Mouse (Mus musculus) hindbrain, embryonic 13.5 days (tissue): ENCODE measurements at regions not wholly inside any gene's neighbourhood (a gene's known extent, or its start where the extent isn't known, plus 50 kb on each side); places are given as distances from the start of the nearest gene placed in this dataset.
A peak's percentile ranks its signal among the peaks of the same experiment; 100 is the strongest.
"Not testable (repeated sequence)": the region's sequence is repeated elsewhere in the genome, so short reads cannot be mapped to it uniquely, and the experiment has no call there.

Source experiments
- ATAC-seq: fragments of 200-750 bp; cut with Nextera tagmentation; 2 replicates; pipeline ENCODE4 v1.8.0; 2017; ENCODE audit warnings: moderate TSS enrichment; ENCODE audit not compliant: low FRiP score
- H3K27ac ChIP-seq: fragments of 300-500 bp; sonication (generic); 2 replicates; pipeline ENCODE4 v1.5.1; 2015; ENCODE audit warnings: inconsistent platforms, mild to moderate bottlenecking, moderate library complexity
- H3K27me3 ChIP-seq: fragments of 300-500 bp; sonication (generic); 2 replicates; pipeline ENCODE4 v1.6.1; 2015; ENCODE audit warnings: mild to moderate bottlenecking, inconsistent platforms
- H3K36me3 ChIP-seq: fragments of 300-500 bp; sonication (generic); 2 replicates; pipeline ENCODE4 v1.6.1; 2015; ENCODE audit warnings: mild to moderate bottlenecking, inconsistent platforms
- H3K4me1 ChIP-seq: fragments of 300-500 bp; sonication (generic); replicated peaks from 2 replicates; pipeline ENCODE4 v1.6.1; 2015; ENCODE audit warnings: inconsistent platforms
- H3K4me2 ChIP-seq: fragments of 300-500 bp; sonication (generic); 2 replicates; pipeline ENCODE4 v1.6.1; 2015; ENCODE audit warnings: inconsistent platforms, mild to moderate bottlenecking, moderate library complexity
- H3K4me3 ChIP-seq: fragments of 300-500 bp; sonication (generic); 2 replicates; pipeline ENCODE4 v1.5.1; 2015; ENCODE audit warnings: mild to moderate bottlenecking, inconsistent platforms
- H3K9ac ChIP-seq: fragments of 300-500 bp; sonication (generic); 2 replicates; pipeline ENCODE4 v1.6.1; 2015; ENCODE audit warnings: mild to moderate bottlenecking, inconsistent platforms
- H3K9me3 ChIP-seq: fragments of 300-500 bp; sonication (generic); 2 replicates; pipeline ENCODE4 v1.6.1; 2016; ENCODE audit warnings: inconsistent platforms
- WGBS: fragments of 180-500 bp; shearing (Covaris S2); methylation state at CpG from one replicate; pipeline ENCODE4 v1.1.7; 2015; 5-methylcytosine and 5-hydroxymethylcytosine counted together

DNA sequence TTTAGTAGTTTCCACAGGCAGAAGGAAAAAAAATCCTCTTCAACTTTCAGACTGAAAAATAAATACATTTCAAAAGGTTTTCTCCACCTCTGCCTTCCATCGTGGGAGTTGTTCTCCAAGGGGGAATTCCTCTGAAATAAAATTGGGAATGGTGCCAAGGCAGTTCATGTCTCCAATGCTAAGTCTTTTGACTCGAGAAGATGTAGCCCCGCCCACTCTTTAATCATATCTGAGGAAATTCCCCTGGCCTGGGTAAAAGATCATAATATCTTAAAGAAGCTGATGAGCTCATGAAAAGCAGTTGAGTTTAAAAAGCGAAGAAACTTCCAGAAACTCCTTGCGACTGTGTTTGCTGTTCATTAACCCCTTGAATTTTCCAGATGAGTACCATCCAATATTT lies 185.3 kb upstream of the Gm37988 start:
- Histone ChIP-seq H3K27ac (no peak overlapping the region), H3K4me2 (no peak overlapping the region), H3K4me1 (no peaks in the 10 kb centered on the region), H3K36me3 (no peaks in the 10 kb centered on the region), H3K9ac (no peak overlapping the region), H3K4me3 (no peak overlapping the region), H3K27me3 (no peaks in the 10 kb centered on the region), H3K9me3 (no peaks in the 10 kb centered on the region)
- WGBS, result 76% methylated on average over 5 of the region's 5 CpGs
- no peak for ATAC-seq

DNA sequence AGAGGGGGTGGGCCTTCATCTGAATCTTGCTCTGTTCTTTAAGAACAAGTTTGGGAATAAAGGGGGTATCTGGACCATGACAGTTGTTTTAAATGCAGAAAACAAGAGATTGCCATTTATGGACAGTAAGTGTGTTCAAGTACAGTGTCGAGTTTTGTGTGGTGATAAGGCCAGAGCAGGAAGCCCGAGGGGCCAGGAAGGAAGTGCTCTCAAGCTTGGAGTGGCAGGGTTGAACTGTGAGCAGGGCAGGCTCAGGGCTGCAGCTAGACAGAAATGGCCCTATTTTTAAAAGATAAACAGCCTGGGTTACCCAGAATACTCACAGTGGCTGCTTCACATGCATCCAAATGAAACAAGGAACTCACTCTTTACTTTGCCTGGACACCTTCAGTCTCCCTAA lies 184.4 kb upstream of the Gm37988 start:
- H3K9me3 ChIP-seq, result no peaks in the 10 kb centered on the region
- H3K36me3 ChIP-seq, result no peaks in the 10 kb centered on the region
- WGBS, result 79% methylated on average over 2 of the region's 2 CpGs
- no peaks in the 10 kb centered on the region for H3K4me1 ChIP-seq
- H3K9ac ChIP-seq, result no peak overlapping the region
- no peak overlapping the region for H3K4me2 ChIP-seq
- no peaks in the 10 kb centered on the region for H3K27me3 ChIP-seq
- H3K27ac ChIP-seq, result no peak overlapping the region
- no peak for ATAC-seq
- H3K4me3 ChIP-seq, result no peak overlapping the region

DNA sequence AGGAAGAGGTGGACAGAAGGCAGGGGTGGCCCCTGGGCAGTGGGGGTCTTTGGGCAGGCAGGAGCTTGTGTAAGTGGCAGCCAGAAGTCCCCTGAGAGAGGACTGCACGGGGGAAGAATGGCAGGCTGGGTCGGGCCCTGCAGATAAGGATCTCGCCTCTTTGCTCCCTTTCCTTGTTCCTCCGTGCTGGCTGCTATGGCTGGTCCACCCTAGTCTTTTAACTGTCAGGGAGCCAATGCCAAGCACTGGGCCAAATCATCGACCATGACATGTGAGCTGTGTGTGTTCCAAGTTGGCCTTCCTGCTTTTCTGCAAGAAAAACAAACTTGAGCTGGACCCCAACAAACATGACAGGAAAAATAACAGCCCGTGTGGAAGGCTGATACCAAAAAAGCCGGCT lies 153.8 kb upstream of the Gm37988 start:
- ATAC-seq, result no peak
- H3K4me1 ChIP-seq, result no peaks in the 10 kb centered on the region
- H3K9me3 ChIP-seq, result no peaks in the 10 kb centered on the region
- no peak overlapping the region for H3K4me3 ChIP-seq
- no peak overlapping the region for H3K4me2 ChIP-seq
- no peaks in the 10 kb centered on the region for H3K27me3 ChIP-seq
- no peak overlapping the region for H3K27ac ChIP-seq
- 51% methylated on average over 7 of the region's 7 CpGs for WGBS
- H3K36me3 ChIP-seq, result no peaks in the 10 kb centered on the region
- no peak overlapping the region for H3K9ac ChIP-seq

DNA sequence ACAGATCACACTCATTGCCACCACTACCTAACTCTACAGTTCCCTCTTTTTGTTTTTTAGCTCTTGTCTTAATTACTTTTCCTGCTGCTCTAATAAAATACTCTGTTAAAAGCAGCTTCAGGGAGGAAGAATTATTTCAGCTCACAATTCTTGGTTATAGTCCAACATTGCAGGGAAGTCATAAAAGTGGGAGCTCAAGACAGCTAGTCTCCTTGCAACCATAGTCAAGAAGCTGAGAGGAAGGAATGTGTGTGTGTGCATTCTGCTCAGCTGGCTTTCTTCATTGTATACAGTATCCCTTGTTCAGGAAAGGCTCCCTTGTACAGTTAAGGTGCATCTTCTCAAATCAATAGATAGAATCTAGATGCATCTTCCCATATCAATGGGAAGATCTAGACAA lies 152.4 kb upstream of the Gm37988 start:
- no peak overlapping the region for H3K27ac ChIP-seq
- no peaks in the 10 kb centered on the region for H3K27me3 ChIP-seq
- no peaks in the 10 kb centered on the region for H3K36me3 ChIP-seq
- no peak for ATAC-seq
- H3K9me3 ChIP-seq, result no peaks in the 10 kb centered on the region
- H3K4me1 ChIP-seq, result no peaks in the 10 kb centered on the region
- H3K4me2 ChIP-seq, result no peak overlapping the region
- no peak overlapping the region for H3K9ac ChIP-seq
- no peak overlapping the region for H3K4me3 ChIP-seq

DNA sequence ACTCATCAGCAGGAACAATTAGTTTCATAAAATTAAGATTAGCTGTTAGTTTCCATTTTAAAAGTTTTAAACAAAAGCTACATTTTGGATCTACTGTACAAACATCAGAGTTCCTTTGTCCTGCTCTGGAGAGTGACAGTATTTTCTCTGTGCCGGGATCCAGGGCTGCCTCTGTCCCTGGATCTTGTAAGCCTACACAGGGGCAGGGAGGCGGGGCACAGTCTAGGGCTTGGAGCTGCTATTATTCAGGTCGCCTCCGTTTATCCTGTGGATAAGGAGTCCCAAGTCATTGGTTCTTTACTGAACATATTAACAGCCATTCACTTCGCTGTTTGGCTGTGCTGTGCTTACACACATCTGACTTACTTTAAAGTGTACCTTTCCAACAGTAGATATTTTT lies 150.8 kb upstream of the Gm37988 start:
- no peak for ATAC-seq
- WGBS, result 39% methylated on average over 5 of the region's 5 CpGs
- Histone ChIP-seq H3K9me3 (no peaks in the 10 kb centered on the region), H3K4me2 (no peak overlapping the region), H3K9ac (no peak overlapping the region), H3K4me3 (no peak overlapping the region), H3K4me1 (no peaks in the 10 kb centered on the region), H3K36me3 (no peaks in the 10 kb centered on the region), H3K27me3 (no peaks in the 10 kb centered on the region), H3K27ac (no peak overlapping the region)

DNA sequence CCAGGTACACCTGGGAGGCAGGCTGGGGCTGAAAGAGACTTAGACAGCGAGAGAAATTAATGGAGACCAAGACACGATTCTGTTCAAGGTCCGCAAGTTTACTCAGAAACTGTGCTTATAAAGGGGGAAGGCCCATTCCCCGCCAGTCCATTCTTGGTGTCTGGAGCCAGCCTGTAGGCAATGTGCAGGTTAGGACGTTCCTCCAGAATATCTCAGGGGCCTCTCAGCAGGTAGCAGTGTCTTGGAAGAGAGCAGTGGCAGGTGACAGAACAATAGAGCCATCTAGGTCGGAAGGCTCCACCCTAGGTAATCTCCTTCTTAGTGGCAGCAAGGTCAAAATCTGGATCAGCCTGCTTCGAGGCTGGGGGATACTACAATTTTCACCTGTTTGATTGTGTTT lies 147.6 kb upstream of the Gm37988 start:
- ATAC-seq, H3K9me3 ChIP-seq, H3K36me3 ChIP-seq, H3K4me1 ChIP-seq, H3K27ac ChIP-seq, H3K9ac ChIP-seq, H3K27me3 ChIP-seq, H3K4me2 ChIP-seq, H3K4me3 ChIP-seq: not testable (repeated sequence)
- WGBS, result 84% methylated on average over 7 of the region's 7 CpGs

DNA sequence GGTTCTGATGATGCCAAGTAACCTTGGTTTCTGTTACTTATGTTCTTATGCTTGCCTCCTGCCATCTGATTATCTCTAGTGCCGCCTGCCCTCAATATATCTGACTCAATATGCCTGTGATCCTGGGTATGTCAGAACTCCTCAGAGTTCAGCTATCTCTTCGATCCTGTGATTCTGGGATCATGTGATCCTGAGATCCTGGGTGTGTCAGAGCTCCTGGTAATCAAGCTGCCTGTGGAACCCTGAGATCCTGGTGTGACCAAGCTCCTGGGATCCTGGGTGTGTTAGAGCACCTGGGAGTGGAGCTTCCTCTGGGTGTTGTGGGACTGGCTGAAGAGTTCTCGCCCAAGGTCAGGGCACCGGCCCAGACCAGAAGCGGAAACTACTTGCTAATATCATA lies 147.1 kb upstream of the Gm37988 start:
- not testable (repeated sequence) for H3K9me3 ChIP-seq, H3K9ac ChIP-seq, ATAC-seq, H3K27ac ChIP-seq, H3K27me3 ChIP-seq, H3K4me1 ChIP-seq, H3K4me3 ChIP-seq, H3K36me3 ChIP-seq, H3K4me2 ChIP-seq
- WGBS, result 94% methylated on average over 5 of the region's 5 CpGs

DNA sequence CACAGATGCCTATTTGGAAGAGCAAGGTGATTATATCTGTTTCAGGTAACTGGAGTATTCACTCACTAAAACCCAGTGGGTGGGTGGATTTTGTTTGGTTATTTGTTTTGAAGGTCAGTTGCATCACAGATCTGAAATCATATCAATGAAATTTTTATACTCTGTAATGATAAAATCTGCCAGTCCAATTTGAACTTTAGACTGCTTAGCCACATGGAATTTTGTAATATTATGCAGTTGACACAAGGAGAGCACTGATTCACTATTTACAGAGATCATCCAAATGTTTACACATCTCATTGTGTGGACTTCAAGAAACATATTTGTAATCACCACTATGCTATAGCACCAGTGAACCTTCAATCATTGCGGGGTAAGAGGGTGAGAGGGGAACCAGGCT lies 145.9 kb upstream of the Gm37988 start:
- ATAC-seq, result no peak
- H3K4me3 ChIP-seq, result no peak overlapping the region
- no peak overlapping the region for H3K27ac ChIP-seq
- H3K9me3 ChIP-seq, result no peaks in the 10 kb centered on the region
- no peak overlapping the region for H3K4me2 ChIP-seq
- 97% methylated on average over 1 of the region's 1 CpGs for WGBS
- no peaks in the 10 kb centered on the region for H3K27me3 ChIP-seq
- H3K36me3 ChIP-seq, result no peaks in the 10 kb centered on the region
- H3K4me1 ChIP-seq, result no peaks in the 10 kb centered on the region
- H3K9ac ChIP-seq, result no peak overlapping the region

DNA sequence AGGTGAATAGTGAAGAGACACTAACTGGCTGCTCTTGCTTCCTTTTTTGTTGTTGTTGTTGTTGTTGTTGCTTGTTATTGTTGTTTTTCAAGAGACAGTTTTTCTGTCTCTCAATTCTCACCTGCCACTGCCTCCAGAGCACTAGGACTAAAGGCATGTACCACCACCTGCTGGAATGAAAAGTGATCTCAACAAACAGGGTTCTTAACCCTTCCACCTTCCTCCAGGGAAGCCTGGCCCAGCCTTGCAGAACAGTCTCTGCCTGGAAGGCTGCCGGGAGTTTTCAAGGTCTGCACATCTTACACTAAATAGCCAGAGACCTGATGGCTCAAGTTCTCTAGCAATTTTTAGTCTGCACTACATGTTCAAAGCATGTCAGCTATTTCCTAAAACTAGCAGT lies 138.0 kb upstream of the Gm37988 start:
- Histone ChIP-seq H3K4me1 (no peaks in the 10 kb centered on the region), H3K4me2 (no peak overlapping the region), H3K36me3 (no peaks in the 10 kb centered on the region), H3K9ac (no peak overlapping the region), H3K27me3 (no peaks in the 10 kb centered on the region), H3K4me3 (no peak overlapping the region), H3K9me3 (no peaks in the 10 kb centered on the region), H3K27ac (no peak overlapping the region)
- no peak for ATAC-seq
- WGBS, result 92% methylated on average over 1 of the region's 1 CpGs

DNA sequence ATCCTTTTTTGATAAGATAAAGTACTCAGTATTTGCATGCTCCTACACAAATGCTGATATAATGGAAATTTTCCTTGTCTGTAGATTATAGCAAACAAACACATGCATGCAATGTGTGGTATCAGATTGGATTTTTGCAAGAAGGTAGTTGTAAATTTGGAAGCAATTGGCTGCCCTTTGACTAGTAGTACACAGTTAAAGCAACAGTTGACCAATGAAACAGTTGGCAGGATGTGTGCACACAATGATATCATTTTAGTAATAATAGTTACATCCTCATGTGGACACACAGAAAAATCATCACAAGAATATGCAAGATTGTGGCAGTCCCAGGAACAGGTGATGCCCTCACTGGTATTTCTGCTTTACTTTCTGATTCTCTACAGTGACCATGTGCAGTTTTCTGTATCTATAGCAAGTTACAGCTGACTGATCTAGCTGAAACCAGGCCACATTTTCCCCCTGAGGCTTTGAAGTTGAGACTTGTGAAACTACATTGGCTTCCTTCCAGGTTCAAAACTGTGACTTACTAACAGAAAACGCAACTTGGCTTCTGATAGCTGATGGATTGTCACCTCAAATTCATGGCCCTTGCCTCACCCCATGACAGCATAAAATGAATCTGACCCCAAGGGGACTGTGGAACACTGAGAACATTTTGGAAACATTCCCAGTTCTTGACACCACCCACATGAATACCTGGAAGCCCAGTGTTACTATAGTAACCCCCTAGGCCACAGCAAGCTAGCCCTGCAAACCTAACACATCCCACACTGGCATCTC lies 136.3 kb upstream of the Gm37988 start:
- H3K9me3 ChIP-seq, result no peaks in the 10 kb centered on the region
- 48% methylated on average over 1 of the region's 1 CpGs for WGBS
- H3K4me2 ChIP-seq, result no peak overlapping the region
- H3K9ac ChIP-seq, result no peak overlapping the region
- H3K27ac ChIP-seq, result no peak overlapping the region
- H3K4me3 ChIP-seq, result no peak overlapping the region
- 0 out of 2 replicates have a peak, but pooled peaks have one; percentile 54 for ATAC-seq
- H3K36me3 ChIP-seq, result no peaks in the 10 kb centered on the region
- no peaks in the 10 kb centered on the region for H3K27me3 ChIP-seq
- H3K4me1 ChIP-seq, result no peaks in the 10 kb centered on the region

DNA sequence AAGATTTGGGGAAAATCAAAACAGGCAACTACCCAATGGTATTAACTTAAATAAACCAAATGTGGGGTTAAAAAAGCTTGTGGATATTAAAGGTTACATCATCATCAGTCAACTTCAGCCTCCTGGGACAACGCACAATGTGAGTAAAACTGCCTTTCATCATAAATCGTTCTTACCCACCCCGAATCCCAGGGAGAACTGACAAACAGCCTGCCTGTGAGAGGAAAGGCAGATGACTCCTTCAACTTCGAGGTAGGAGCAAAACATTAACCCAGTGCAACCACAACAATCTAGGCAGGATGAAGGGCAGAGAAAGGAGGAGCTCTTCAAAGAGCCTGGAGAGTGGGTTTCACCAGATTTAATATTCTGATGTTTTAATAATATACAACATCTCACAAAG lies 135.3 kb upstream of the Gm37988 start:
- ATAC-seq, result no peak
- 61% methylated on average over 4 of the region's 4 CpGs for WGBS

DNA sequence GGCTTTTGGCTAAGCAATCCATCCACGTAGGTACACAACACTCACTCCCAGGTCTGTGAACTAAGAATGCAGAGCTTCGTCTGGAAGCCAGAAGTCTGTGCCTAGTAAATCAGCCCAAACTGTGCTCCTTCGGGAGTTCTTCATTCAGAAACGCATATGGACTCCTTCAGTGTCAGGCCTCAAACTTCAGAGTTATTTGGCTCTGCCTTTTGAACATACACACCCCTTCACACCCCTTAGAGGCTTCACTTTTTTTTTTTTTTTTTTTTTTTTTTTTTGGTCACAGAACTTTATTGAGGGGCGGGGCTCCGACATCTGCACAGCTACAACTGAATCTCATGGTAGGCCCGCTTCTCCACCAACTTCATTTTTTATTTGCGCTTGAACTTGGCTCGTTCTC lies 120.1 kb upstream of the Gm37988 start:
- Histone ChIP-seq H3K27me3 (0 out of 2 replicates have a peak, but pooled peaks cover 3% of the 10 kb centered on the region), H3K4me1 (no peaks in the 10 kb centered on the region), H3K9me3 (no peaks in the 10 kb centered on the region), H3K36me3 (no peaks in the 10 kb centered on the region), H3K27ac (no peak overlapping the region), H3K4me3 (no peak overlapping the region), H3K4me2 (no peak overlapping the region), H3K9ac (no peak overlapping the region)
- WGBS, result 94% methylated on average over 9 of the region's 9 CpGs
- ATAC-seq, result no peak

More for the DNA sequence above, 135.3 kb upstream of the Gm37988 start:
- Histone ChIP-seq H3K27ac (no peak overlapping the region), H3K27me3 (no peaks in the 10 kb centered on the region), H3K9me3 (no peaks in the 10 kb centered on the region), H3K9ac (no peak overlapping the region), H3K4me1 (no peaks in the 10 kb centered on the region), H3K4me3 (no peak overlapping the region), H3K36me3 (no peaks in the 10 kb centered on the region), H3K4me2 (no peak overlapping the region)

DNA sequence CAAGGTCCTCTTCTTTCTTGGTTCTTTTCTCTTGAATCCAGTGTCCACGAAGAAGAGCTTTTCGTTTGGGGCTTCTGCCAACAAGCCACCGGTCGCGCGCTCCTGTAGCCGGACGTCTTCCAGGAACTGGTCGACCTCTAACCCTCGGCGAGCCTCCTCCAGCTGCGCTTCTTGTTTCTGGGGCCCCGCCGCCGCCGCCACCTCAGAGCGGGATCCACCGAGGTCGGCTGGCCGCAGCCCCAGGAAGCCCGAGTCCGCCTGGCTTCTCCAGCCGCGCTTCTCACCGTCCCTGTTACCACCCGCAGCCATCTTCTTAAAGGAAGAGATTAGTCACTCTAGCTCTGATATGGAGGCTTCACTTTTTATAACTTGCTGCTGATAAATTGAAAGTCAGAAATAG lies 118.6 kb upstream of the Gm37988 start:
- Histone ChIP-seq H3K27ac (no peak overlapping the region), H3K36me3 (no peaks in the 10 kb centered on the region), H3K27me3 (0 out of 2 replicates have a peak, but pooled peaks cover 3% of the 10 kb centered on the region), H3K4me3 (peak overlapping the region; percentile 25), H3K4me1 (no peaks in the 10 kb centered on the region), H3K9ac (no peak overlapping the region), H3K4me2 (peak overlapping the region; percentile 44), H3K9me3 (no peaks in the 10 kb centered on the region)
- WGBS, result 15% methylated on average over 26 of the region's 26 CpGs
- ATAC-seq, result no peak
